Mouse (Mus musculus) neural tube, postnatal 0 days (tissue): Measurements from ENCODE around the gene Agk. TPM values are rescaled to one million over a fixed set of nuclear protein-coding genes. Genes with fewer than 3 reads are reported as not detected.

Experiments used
- polyA plus RNA-seq: library from polyadenylated mRNA; unstranded; fragments of >200 nt; fragmentation: Nextera tagmentation; extraction: Ambion mirVana; gene quantifications from 2 replicates; pipeline ENCODE4 v1.2.1, GENCODE M21; 2015

The Agk gene
- 55.4 and 60.3 TPM in 2 replicates for polyA plus RNA-seq

GRCm38 (mm10) chr6:40324897-40325841 is at the start of gene Agk:
Agk (plus strand) TSS chr6:40325172.

GRCm38 (mm10) chr6:40436047-40436483 is 111.1 kb downstream of the Agk start, which contains the start of gene E330009J07Rik:
E330009J07Rik (minus strand) TSS chr6:40436135.

GRCm38 (mm10) chr6:40438936-40439335 is 114.0 kb downstream of the Agk start, which contains the start of gene Wee2:
Wee2 (plus strand) TSS chr6:40439088.

Other genes with a start within 250 kb of the Agk start
- 14.4 and 14.9 TPM in 2 replicates for gene E330009J07Rik, start 111.0 kb downstream of the Agk start, polyA plus RNA-seq
- gene Wee2, start 113.9 kb downstream of the Agk start, polyA plus RNA-seq, result 0.12 and 0.19 TPM in 2 replicates
- 81.6 and 88.9 TPM in 2 replicates for gene Ssbp1, start 146.2 kb downstream of the Agk start, polyA plus RNA-seq
- gene Tas2r137, start 166.1 kb downstream of the Agk start, polyA plus RNA-seq, result not detected in 2 replicates
- 0.53 TPM in 1 of 2 replicates, not detected in the other for gene Tas2r108, start 168.4 kb downstream of the Agk start, polyA plus RNA-seq
- gene Prss37, start 194.3 kb downstream of the Agk start, polyA plus RNA-seq, result not detected in 2 replicates
- 0.05 and 0.08 TPM in 2 replicates for gene Olfr461, start 229.9 kb downstream of the Agk start, polyA plus RNA-seq
- gene Olfr460, start 244.3 kb downstream of the Agk start, polyA plus RNA-seq, result not detected in 2 replicates